Mouse (Mus musculus) heart, embryonic 16.5 days (tissue): ENCODE data around the gene Ddx41. TPM values are rescaled to one million over a fixed set of nuclear protein-coding genes. Genes with fewer than 3 reads are reported as not detected.
"Not testable (repeated sequence)": the region's sequence is repeated elsewhere in the genome, so short reads cannot be mapped to it uniquely, and the experiment has no call there.

Source experiments
- ATAC-seq: fragments of 200-750 bp; cut with Nextera tagmentation; replicated peaks from 2 replicates; pipeline ENCODE4 v1.8.0; 2017; ENCODE audit warnings: moderate number of reproducible peaks; ENCODE audit not compliant: insufficient read depth, low FRiP score; ENCODE audit errors: extremely low read depth
- H3K27ac ChIP-seq: fragments of 300-500 bp; sonication (generic); 2 replicates; pipeline ENCODE4 v1.5.1; 2014; ENCODE audit warnings: mild to moderate bottlenecking, low read length, control low read depth, moderate library complexity
- H3K27me3 ChIP-seq: fragments of 300-500 bp; sonication (generic); 2 replicates; pipeline ENCODE4 v1.6.1; 2014; ENCODE audit warnings: low read length, mixed read lengths; ENCODE audit not compliant: control insufficient read depth, insufficient read depth
- H3K36me3 ChIP-seq: fragments of 300-500 bp; sonication (generic); 2 replicates; pipeline ENCODE4 v1.6.1; 2014; ENCODE audit not compliant: control insufficient read depth, insufficient read depth
- H3K4me1 ChIP-seq: fragments of 300-500 bp; sonication (generic); 2 replicates; pipeline ENCODE4 v1.6.1; 2014; ENCODE audit warnings: low read length, mixed read lengths; ENCODE audit not compliant: control insufficient read depth, insufficient read depth
- H3K4me2 ChIP-seq: fragments of 300-500 bp; sonication (generic); 2 replicates; pipeline ENCODE4 v1.6.1; 2014; ENCODE audit warnings: low read depth, mild to moderate bottlenecking, control low read depth, low read length
- H3K4me3 ChIP-seq: fragments of 300-500 bp; sonication (generic); 2 replicates; pipeline ENCODE4 v1.5.1; 2014; ENCODE audit warnings: mild to moderate bottlenecking, control low read depth, low read length
- H3K9ac ChIP-seq: fragments of 300-500 bp; sonication (generic); 2 replicates; pipeline ENCODE4 v1.6.1; 2014; ENCODE audit warnings: low read length, control low read depth
- H3K9me3 ChIP-seq: fragments of 300-500 bp; sonication (generic); replicated peaks from 2 replicates; pipeline ENCODE4 v1.6.1; 2016; ENCODE audit warnings: low read length; ENCODE audit not compliant: control insufficient read depth
- WGBS: fragments of 180-500 bp; shearing (Covaris S2); extraction: QIAGEN DNeasy Blood & Tissue Kit; methylation state at CpG from one replicate; pipeline ENCODE4 v1.1.7; 2014; 5-methylcytosine and 5-hydroxymethylcytosine counted together
- polyA plus RNA-seq: library from polyadenylated mRNA; unstranded; fragments of >200 nt; fragmentation: Nextera tagmentation; extraction: Ambion mirVana; gene quantifications from 2 replicates; pipeline ENCODE4 v1.2.1, GENCODE M21; 2015

Ddx41 gene
- polyA plus RNA-seq, 1 experiment from 2014 or later: 32.1 TPM

GRCm38 (mm10) chr13:55570286-55570973 lies 34.0 kb upstream of the Ddx41 start:
- no peaks in the 10 kb centered on the region; the same call in 1 of the 2 replicates for H3K36me3 ChIP-seq
- H3K4me3 ChIP-seq: peak overlapping the region; percentile 77
- peak overlapping the region; percentile 99 for H3K4me2 ChIP-seq
- H3K9ac ChIP-seq: peak overlapping the region; percentile 91
- ATAC-seq: peak; percentile 77
- peaks cover 16% of the 10 kb centered on the region for H3K4me1 ChIP-seq
- H3K9me3 ChIP-seq: no peaks in the 10 kb centered on the region
- no peaks in the 10 kb centered on the region for H3K27me3 ChIP-seq
- peak overlapping the region; percentile 73 for H3K27ac ChIP-seq
- WGBS: under 1% methylated on average over 42 of the region's 47 CpGs

GRCm38 (mm10) chr13:55569726-55570285 lies 33.3 kb upstream of the Ddx41 start:
- H3K27ac ChIP-seq: peak overlapping the region; percentile 73
- H3K9ac ChIP-seq: peak overlapping the region; percentile 91

GRCm38 (mm10) chr13:55568524-55568923 lies 32.1 kb upstream of the Ddx41 start:
- not testable (repeated sequence) for H3K36me3 ChIP-seq, H3K9ac ChIP-seq, ATAC-seq, H3K4me2 ChIP-seq, H3K27me3 ChIP-seq, H3K27ac ChIP-seq, H3K9me3 ChIP-seq, H3K4me3 ChIP-seq
- WGBS: 81% methylated on average over 4 of the region's 4 CpGs
- H3K4me1 ChIP-seq: peaks cover 16% of the 10 kb centered on the region

More at GRCm38 (mm10) chr13:55569726-55570285, 33.3 kb upstream of the Ddx41 start:
- Histone ChIP-seq H3K4me1 (peaks cover 16% of the 10 kb centered on the region), H3K36me3 (no peaks in the 10 kb centered on the region; the same call in 1 of the 2 replicates), H3K4me2 (peak overlapping the region; percentile 99), H3K9me3 (no peaks in the 10 kb centered on the region), H3K4me3 (peak overlapping the region; percentile 77), H3K27me3 (no peaks in the 10 kb centered on the region)
- 9% methylated on average over 16 of the region's 16 CpGs for WGBS
- ATAC-seq: no peak

GRCm38 (mm10) chr13:55567949-55568348 lies 31.5 kb upstream of the Ddx41 start:
- peaks cover 16% of the 10 kb centered on the region for H3K4me1 ChIP-seq
- H3K27me3 ChIP-seq: no peaks in the 10 kb centered on the region
- H3K4me2 ChIP-seq: no peak overlapping the region
- H3K4me3 ChIP-seq: no peak overlapping the region
- no peaks in the 10 kb centered on the region; the same call in 1 of the 2 replicates for H3K36me3 ChIP-seq
- no peak overlapping the region for H3K27ac ChIP-seq
- H3K9ac ChIP-seq: no peak overlapping the region
- 86% methylated on average over 2 of the region's 2 CpGs for WGBS
- no peaks in the 10 kb centered on the region for H3K9me3 ChIP-seq
- no peak for ATAC-seq

GRCm38 (mm10) chr13:55567001-55567400 lies 30.5 kb upstream of the Ddx41 start:
- no peak overlapping the region for H3K9ac ChIP-seq
- peaks cover 14% of the 10 kb centered on the region for H3K4me1 ChIP-seq
- no peak for ATAC-seq
- H3K27ac ChIP-seq: no peak overlapping the region
- no peak overlapping the region for H3K4me3 ChIP-seq
- 85% methylated on average over 6 of the region's 6 CpGs for WGBS
- H3K36me3 ChIP-seq: no peaks in the 10 kb centered on the region; the same call in 1 of the 2 replicates
- no peaks in the 10 kb centered on the region for H3K27me3 ChIP-seq
- H3K4me2 ChIP-seq: no peak overlapping the region
- no peaks in the 10 kb centered on the region for H3K9me3 ChIP-seq

GRCm38 (mm10) chr13:55563266-55563879 lies 26.9 kb upstream of the Ddx41 start:
- H3K4me2 ChIP-seq: no peak overlapping the region
- 84% methylated on average over 7 of the region's 7 CpGs for WGBS
- H3K4me3 ChIP-seq: no peak overlapping the region
- H3K4me1 ChIP-seq: no peaks in the 10 kb centered on the region
- no peaks in the 10 kb centered on the region for H3K9me3 ChIP-seq
- no peak overlapping the region for H3K9ac ChIP-seq
- H3K27me3 ChIP-seq: no peaks in the 10 kb centered on the region
- no peak overlapping the region for H3K27ac ChIP-seq
- no peak for ATAC-seq
- H3K36me3 ChIP-seq: no peaks in the 10 kb centered on the region; the same call in 1 of the 2 replicates

GRCm38 (mm10) chr13:55557499-55557898 lies 21.0 kb upstream of the Ddx41 start:
- no peaks in the 10 kb centered on the region for H3K27me3 ChIP-seq
- WGBS: 75% methylated on average over 6 of the region's 6 CpGs
- H3K4me2 ChIP-seq: no peak overlapping the region
- no peak overlapping the region for H3K27ac ChIP-seq
- no peaks in the 10 kb centered on the region for H3K36me3 ChIP-seq
- no peaks in the 10 kb centered on the region for H3K9me3 ChIP-seq
- no peak for ATAC-seq
- no peak overlapping the region for H3K9ac ChIP-seq
- no peak overlapping the region for H3K4me3 ChIP-seq
- no peaks in the 10 kb centered on the region for H3K4me1 ChIP-seq

GRCm38 (mm10) chr13:55555921-55556320 lies 19.5 kb upstream of the Ddx41 start:
- no peaks in the 10 kb centered on the region; the same call in 1 of the 2 replicates for H3K36me3 ChIP-seq
- no peaks in the 10 kb centered on the region for H3K27me3 ChIP-seq
- no peak overlapping the region for H3K9ac ChIP-seq
- H3K4me1 ChIP-seq: no peaks in the 10 kb centered on the region
- 90% methylated on average over 9 of the region's 9 CpGs for WGBS
- ATAC-seq: no peak
- H3K4me3 ChIP-seq: no peak overlapping the region
- no peak overlapping the region for H3K27ac ChIP-seq
- H3K9me3 ChIP-seq: no peaks in the 10 kb centered on the region
- H3K4me2 ChIP-seq: no peak overlapping the region

GRCm38 (mm10) chr13:55549061-55549460 lies 12.6 kb upstream of the Ddx41 start:
- Histone ChIP-seq H3K9ac (no peak overlapping the region), H3K4me1 (no peaks in the 10 kb centered on the region), H3K36me3 (peaks cover 13% of the 10 kb centered on the region), H3K27ac (no peak overlapping the region), H3K27me3 (no peaks in the 10 kb centered on the region), H3K9me3 (no peaks in the 10 kb centered on the region), H3K4me3 (no peak overlapping the region), H3K4me2 (no peak overlapping the region)
- WGBS: 83% methylated on average over 15 of the region's 15 CpGs
- no peak for ATAC-seq
